Mouse (Mus musculus) cerebellum, adult 11-12 months (tissue): Measurements from ENCODE around the gene A730015C16Rik.

Experiments used
- DNase-seq: peaks from one replicate; pipeline ENCODE4 v3.0.0; 2022

A730015C16Rik gene

GRCm38 (mm10) chr4:108848505-108848848 lies at the start of gene A730015C16Rik:
Gene A730015C16Rik, minus strand, starts transcription at chr4:108848619.
- peak; percentile 47 for DNase-seq

- DNase-seq: no peak
These were observed 42.5 kb upstream of the A730015C16Rik start for GRCm38 (mm10) chr4:108890876-108891275.

GRCm38 (mm10) chr4:108887456-108887855 lies 39.0 kb upstream of the A730015C16Rik start:
- no peak for DNase-seq

GRCm38 (mm10) chr4:108883815-108884214 lies 35.4 kb upstream of the A730015C16Rik start:
- no peak for DNase-seq

- peak; percentile 11 for DNase-seq
These were observed 30.8 kb upstream of the A730015C16Rik start, which contains the start of gene Rab3b for GRCm38 (mm10) chr4:108878963-108879822. Gene Rab3b, plus strand, starts transcription at chr4:108879063.

GRCm38 (mm10) chr4:108877901-108878300 lies 29.5 kb upstream of the A730015C16Rik start:
- DNase-seq: no peak

- DNase-seq: no peak
These were observed 25.3 kb upstream of the A730015C16Rik start for GRCm38 (mm10) chr4:108873746-108874145.

- peak; percentile 69 for DNase-seq
These were observed 21.4 kb upstream of the A730015C16Rik start for GRCm38 (mm10) chr4:108869730-108870374.

- no peak for DNase-seq
These were observed 18.4 kb upstream of the A730015C16Rik start for GRCm38 (mm10) chr4:108866806-108867205.

- peak; percentile 81 for DNase-seq
These were observed 509 bp downstream of the A730015C16Rik start, which contains the start of gene Kti12 for GRCm38 (mm10) chr4:108847715-108848504. Gene Kti12, plus strand, starts transcription at chr4:108847785.

GRCm38 (mm10) chr4:108845824-108846569 lies 2.4 kb downstream of the A730015C16Rik start:
- DNase-seq: no peak

GRCm38 (mm10) chr4:108843336-108843735 lies 5.1 kb downstream of the A730015C16Rik start:
- DNase-seq: no peak

GRCm38 (mm10) chr4:108841920-108842578 lies 6.4 kb downstream of the A730015C16Rik start:
- no peak for DNase-seq

GRCm38 (mm10) chr4:108838031-108838430 lies 10.4 kb downstream of the A730015C16Rik start:
- DNase-seq: peak; percentile 57

GRCm38 (mm10) chr4:108835496-108835895 lies 12.9 kb downstream of the A730015C16Rik start:
- no peak for DNase-seq

- peak; percentile 55 for DNase-seq
These were observed 13.5 kb downstream of the A730015C16Rik start for GRCm38 (mm10) chr4:108834971-108835311.

GRCm38 (mm10) chr4:108834115-108834970 lies 14.1 kb downstream of the A730015C16Rik start, which contains the start of gene Txndc12:
Gene Txndc12, plus strand, starts transcription at chr4:108834601.
- DNase-seq: peak; percentile 85

- DNase-seq: no peak
These were observed 14.6 kb downstream of the A730015C16Rik start for GRCm38 (mm10) chr4:108833828-108834114.

- peak; percentile 92 for DNase-seq
These were observed 15.2 kb downstream of the A730015C16Rik start, which contains the start of gene Btf3l4 for GRCm38 (mm10) chr4:108832916-108833827. Gene Btf3l4, minus strand, starts transcription at chr4:108833614.

- DNase-seq: no peak
These were observed 17.7 kb downstream of the A730015C16Rik start for GRCm38 (mm10) chr4:108830698-108831097.
